Mouse (Mus musculus): ENCODE measurements around the gene Tubb4b.
A peak's percentile ranks its signal among the peaks of the same experiment; 100 is the strongest.

The Tubb4b gene

DNA sequence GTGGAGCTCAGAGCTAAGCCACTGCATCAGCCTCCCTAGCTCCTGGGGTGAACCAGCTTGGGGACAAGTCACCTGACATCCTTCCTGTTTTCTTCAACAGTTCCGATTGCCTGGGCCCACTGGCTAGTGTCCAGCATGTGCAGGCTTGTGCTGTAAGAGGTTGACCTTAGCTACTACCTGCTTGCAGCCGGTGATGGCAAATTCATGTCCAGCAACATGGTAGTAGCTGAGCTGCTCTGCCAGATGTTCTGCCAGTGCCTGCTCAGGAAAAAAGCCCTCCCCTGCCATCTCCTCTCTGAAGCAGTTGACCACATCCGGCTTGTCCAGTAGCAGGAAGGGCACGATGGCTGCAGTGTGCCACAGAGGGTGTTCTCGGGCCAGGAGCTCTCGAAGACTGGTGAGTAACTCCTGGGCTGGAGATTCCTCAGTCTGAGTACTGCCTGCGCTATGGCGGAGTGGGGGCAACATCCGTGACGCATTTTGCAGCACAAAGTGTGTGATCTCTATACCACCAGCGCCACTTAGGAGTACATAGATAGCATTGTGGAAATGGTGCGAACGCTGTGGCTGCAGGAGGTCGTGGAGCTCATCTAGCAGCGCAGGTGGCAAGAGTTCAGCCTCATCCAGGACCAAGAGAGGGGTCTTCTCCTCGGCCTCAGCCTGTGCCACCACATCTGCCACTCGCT, 29.9 kb downstream of the Tubb4b start:
- DNase-seq (ENCODE audit: extremely low read depth, insufficient read length, low spot score) = peak; percentile 65

DNA sequence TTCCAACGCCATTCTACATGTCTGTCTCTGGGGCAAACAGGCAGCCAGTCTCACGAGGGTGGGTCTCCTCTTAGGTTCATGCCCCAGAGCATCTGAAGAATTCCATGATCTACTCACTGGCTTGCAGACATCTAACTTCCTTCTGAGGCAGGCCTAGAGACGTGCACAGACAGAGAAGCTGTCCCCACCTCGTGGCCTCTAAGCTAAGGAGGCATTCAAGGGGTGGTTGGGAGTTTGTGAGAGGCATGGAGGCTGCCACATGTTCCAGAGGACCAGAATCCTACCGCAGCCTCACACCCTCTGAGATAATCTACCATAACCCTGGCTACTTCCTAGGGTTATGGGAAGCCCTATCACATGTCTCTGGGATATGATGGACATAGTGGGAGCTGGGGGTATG, 30.5 kb downstream of the Tubb4b start:
- no peak for DNase-seq (ENCODE audit: extremely low read depth, insufficient read length, low spot score)

DNA sequence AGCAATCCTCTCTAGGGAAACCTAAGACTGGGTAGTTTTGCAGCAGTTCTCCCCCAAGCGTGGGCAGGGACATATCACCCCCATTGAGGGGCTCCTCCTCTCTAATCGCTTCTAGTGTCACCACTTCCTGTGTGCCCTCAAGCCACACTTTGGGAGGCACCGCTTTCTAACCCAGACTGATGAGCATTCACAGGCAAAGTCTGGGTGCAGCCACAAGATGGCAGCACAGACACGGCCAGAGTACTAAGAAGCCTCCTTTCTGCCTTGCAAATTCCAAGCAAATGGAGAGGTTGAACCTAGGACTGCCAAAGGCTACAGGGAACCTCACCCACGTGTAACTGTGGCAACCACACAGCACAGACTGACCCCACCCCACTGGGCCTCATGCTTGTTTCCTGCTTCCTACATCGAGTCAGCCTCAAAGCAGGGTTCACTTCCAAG, 31.2 kb downstream of the Tubb4b start:
- DNase-seq (ENCODE audit: extremely low read depth, insufficient read length, low spot score) = peak; percentile 71

DNA sequence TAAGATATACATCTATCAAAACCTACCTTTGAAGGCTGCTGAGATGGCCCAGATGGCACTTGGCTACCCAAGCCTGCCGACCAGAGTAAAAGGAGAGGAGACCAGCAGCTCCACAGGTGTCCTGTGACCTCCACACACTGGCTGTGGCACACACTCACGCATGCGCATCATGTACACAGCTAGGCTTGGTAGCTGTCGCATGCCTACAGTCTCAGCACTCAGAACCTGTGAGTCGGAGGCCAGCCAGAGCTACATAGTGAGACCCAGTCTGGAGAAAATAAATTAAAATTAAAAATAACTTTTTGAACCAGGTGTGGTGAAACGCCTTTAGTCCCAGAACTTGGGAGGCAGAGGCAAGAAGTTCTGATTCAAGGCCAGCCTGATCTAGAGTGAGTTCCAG, 36.7 kb downstream of the Tubb4b start:
- no peak for DNase-seq (ENCODE audit: extremely low read depth, insufficient read length, low spot score)

DNA sequence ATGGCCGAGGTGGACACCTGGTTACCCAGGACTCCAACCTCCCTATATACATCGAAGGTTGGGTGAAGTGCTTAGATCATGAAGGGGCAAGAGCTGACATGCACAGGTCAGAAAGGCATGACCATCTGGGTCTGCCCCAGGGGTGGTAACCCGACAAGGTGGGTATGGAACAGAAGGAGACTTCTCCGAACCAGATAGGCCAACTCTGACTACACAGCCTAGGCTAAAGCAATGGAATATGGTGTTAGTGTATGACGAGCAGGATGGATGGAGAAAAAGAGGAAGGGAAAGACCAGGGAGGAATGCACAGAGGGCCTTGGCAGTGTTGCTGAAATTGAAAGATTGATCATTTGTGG, 37.9 kb downstream of the Tubb4b start:
- no peak for DNase-seq (ENCODE audit: extremely low read depth, insufficient read length, low spot score)

DNA sequence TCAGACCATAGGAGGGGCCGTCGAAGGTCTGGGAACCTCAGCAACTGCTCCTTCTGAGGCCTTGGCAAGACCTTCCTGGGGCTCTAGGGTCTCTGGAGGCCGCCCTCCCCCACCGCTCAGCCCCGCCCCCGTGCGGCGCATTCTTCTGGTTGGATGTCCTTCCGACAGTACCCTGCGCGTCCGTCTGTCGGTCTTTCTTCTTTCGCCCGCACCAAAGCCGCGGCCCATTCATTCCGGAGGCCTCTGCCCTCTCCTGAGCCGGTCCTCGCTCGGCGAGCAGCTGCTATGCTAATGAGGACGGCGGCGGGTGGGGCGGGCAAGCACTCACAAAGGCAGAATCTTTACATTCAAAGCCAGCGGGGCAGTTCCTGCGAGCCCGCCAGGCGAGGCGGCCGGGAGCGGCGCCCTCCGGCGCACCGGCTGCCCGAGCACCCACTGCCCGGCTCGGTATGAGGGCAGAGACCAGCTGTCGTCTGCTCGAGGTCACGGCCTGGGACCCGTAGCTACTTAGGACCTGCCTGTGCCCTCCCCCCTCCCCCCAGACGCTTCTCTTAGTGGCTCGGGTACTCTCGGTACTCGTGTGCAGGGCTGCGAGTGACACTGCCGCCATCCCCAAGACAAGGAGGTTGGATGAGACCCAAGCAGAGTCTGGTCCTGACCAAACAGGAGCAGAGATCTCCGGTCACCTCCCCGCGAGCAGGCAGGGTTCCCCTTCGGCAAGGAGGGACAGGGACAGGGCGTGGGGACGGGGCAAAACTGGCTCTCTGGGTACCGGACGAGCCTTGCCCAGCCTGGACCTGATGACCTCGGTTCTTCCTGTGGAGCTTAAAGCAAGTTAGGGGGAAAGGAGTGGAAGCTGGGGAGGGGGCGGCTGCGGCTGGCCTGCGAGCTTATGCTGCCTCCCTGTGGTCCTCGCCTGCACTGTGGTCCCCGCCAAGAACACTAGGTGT, 38.6 kb downstream of the Tubb4b start:
- peak; percentile 11 for DNase-seq (ENCODE audit: extremely low read depth, insufficient read length, low spot score)

DNA sequence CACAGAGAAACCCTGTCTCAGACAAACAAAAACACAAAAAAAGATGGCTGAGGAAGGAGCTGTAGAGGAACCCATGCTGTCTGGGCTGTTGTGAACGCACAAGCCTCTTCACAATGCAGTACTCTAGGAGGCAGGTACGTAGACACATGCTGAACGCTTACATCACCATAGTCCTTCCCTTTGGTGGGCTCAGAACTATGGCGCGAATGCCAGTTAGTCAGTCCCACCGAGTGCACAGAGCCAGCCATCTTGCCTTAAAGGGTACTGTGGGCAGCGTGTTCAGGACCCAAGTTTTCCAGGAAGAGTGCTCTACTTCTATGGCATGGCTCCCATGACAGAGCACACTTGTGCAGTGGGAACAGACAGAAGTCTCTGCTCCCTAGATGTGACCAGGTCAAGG, 40.0 kb downstream of the Tubb4b start:
- DNase-seq (ENCODE audit: extremely low read depth, insufficient read length, low spot score) = no peak

DNA sequence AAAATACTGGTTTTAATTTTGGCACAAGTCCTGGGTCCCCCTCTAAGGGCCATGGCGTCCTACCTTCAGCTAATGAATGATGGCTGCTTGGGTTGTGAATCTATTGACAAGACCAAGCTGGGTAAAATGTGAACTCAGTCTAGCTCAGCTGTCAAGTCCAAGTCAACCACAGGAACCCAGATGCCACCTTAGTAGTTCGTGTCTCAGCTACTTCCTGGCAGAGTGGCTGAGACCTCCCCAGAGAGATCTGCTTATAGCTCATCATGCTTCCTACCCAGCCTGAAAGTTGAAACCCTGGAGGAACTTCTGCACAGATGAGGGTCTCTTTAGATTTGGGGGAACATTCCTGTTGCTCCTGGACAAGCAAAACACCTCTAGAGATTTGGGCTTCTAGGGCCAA, 41.2 kb downstream of the Tubb4b start:
- DNase-seq (ENCODE audit: extremely low read depth, insufficient read length, low spot score) = no peak

DNA sequence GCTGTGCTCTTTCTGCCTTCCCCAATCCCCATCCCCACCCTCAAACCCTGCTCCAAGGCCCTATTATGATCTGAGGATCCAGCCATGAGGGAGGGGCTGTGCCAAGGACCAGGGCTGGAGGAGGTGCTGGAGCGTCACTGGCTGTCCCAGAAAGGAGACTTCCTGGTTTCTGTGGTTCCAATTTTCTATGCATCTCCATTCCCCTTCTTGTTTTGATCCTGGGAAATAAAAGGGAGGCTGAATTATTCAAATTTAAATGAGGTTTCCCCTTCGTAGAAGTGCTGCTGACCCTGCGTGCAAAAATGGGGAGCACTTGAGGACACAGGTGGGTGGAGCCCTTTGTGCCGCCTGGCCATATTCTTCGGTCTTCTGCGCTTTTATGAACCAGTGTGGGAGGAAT, 41.8 kb downstream of the Tubb4b start:
- no peak for DNase-seq (ENCODE audit: extremely low read depth, insufficient read length, low spot score)

DNA sequence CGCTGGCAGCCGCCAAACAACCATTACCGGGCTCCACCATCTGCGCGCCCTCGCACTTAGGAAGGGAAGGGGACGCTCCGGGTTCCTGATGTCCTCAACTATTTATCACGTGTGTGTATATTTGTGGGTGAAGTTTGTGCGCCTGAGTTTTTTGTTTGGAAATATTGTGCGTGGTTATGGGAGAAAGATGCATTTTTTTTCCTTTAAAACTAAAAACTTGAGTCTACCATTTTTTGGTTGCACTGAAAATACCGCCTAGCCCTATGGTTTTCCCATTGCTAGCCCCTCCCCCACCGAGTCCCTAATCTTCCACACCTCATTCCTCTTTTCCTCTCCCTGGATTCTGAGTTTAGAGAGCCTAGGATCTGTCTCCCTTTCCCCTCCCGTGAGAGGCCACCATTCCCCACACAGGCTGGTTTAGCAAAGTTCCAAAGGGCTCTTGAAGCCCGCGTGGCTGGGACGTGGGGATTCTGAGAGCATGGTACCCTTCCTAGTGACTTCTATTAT, 42.6 kb downstream of the Tubb4b start:
- DNase-seq (ENCODE audit: extremely low read depth, insufficient read length, low spot score) = no peak

DNA sequence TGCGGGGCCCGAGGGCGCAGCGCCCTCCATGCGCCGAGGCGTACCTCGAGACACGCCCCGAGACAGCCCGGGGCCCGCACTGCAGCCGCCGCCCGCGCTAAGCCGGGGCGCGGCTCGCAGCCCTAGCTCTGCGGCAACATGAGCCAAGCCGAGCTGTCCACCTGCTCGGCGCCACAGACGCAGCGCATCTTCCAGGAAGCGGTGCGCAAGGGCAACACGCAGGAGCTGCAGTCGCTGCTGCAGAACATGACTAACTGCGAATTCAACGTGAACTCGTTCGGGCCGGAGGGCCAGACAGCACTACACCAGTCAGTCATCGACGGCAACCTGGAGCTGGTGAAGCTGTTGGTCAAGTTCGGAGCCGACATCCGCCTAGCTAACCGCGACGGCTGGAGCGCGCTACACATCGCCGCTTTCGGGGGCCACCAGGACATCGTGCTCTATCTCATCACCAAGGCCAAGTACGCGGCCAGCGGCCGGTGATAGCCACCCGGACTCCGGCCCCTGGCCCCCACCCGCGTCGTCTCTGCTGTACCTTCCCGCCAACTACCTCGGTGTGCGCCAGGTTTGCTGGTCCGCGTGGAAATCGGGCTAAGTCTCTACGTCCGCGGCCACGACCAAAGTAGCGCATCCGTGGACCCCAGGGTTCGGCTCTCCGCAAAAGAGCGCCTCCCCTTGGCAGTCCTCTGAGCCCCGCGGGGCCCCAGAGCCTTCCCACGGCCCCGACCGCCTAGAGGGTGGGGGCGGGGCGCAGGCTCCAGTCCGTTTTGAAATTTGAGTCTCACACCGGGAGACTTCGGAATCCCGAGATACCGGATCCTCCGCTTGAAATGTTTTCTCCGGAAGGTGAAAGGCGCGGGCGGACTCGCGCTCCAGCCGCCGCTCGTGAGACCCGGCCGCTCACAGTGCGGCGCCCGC, 43.3 kb downstream of the Tubb4b start:
- DNase-seq (ENCODE audit: extremely low read depth, insufficient read length, low spot score) = no peak

DNA sequence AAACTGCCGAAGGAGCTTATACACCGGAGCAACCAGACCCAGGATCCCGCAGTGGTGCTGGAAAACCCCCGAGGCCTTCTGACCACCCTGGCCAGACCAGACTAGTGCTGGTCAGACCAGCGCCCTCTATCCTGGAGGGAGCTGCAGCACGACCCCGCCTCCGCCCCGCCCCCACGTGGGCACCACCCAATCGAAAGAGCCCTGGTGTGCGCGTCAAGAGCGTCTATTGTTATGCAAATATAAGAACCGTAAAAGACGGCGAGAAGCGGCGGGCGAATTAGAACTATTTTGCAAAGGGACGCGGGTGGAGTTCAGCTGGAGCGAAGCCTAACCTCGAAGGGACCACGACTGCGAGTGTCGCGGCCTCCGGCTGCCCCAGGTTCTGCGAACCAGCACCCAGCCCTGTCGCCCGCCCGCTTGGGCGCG, 44.0 kb downstream of the Tubb4b start, which contains the start of gene Nrarp:
TSS of gene Nrarp (plus strand) at position 281 of the 426 bp plus-strand sequence.
- no peak for DNase-seq (ENCODE audit: extremely low read depth, insufficient read length, low spot score)

DNA sequence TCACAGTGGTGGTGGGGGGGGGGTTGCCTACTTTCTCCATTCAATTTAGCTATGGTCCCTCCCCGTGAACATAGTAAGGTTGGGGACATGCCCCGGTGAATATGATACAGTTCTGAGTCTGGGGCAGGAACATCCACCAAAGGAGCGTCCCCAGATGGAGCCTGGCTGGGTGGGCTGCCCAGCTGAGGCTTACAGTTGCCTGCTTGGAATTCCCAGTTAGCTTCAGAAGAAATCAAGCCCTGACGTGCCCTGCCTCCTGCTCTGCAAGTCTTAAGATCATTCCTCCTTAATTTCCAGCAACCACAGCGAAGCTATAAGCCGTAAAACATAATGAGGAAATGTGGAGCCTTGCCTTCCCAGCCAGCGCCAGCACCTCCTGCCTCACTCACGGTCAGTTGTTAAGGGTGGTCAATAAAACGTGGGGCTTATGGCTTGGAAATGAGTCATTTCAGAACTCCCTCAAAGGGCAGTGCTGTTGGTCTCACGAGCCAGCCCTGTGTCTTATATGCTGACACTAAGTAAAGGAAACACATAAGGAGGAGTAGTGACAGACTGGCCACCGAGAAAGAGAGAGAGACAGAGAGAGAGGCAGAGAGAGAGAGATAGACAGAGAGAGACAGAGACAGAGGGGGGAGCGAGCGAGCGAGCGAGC, 44.8 kb downstream of the Tubb4b start:
- DNase-seq (ENCODE audit: extremely low read depth, insufficient read length, low spot score) = no peak

DNA sequence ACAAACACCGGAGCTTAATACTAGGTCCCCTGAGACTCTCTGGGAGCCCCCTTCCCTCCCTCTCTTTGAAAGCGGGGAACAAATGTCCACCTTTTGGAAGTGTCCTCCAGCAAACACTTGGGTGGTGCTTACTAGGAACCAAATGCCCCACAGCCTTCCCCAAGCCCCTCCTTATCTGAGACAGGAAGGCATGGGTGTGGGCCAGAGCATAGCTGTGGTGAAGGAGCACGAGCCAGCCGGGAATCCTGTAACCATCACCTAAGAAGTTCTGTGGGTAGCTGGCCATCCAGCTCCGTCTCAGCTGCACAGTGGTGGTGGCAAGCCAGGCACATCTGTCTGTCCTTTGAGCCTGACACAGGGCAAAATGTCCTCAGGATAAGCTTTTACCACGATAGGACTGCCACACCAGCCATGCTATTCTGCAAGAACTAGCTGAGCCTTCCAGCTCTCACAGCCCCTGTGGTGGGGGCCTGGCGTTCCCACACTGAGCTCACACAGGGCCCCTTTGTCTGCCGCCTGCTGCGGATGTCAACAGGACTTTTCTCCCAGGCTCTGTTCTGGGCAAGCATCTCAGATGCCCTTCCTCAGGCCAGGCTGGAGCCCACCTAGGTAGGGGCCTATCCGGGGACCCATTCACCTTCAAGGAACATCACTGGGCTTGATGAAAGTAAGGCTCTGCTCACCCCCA, 46.1 kb downstream of the Tubb4b start:
- no peak for DNase-seq (ENCODE audit: extremely low read depth, insufficient read length, low spot score)

DNA sequence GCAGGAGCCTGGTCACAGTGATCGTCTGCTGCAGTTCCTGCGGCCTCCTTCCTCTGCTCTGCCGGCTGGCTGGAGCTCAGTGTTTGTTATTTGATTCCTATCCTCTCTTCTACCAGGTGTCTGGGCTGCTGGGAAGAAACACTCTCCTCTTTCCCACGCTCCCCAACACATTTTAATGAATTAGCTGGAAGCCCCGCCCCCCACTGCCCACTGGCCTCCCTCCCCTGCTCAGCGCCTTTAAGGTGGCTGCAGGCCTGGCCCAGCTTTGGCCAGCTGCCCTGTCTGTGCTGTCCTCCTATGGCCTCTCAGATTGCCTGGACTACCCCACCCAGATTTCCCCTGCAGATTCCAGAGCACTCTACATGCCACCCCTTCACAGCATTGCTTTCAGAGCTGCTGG, 46.8 kb downstream of the Tubb4b start:
- peak; percentile 22 for DNase-seq (ENCODE audit: extremely low read depth, insufficient read length, low spot score)

DNA sequence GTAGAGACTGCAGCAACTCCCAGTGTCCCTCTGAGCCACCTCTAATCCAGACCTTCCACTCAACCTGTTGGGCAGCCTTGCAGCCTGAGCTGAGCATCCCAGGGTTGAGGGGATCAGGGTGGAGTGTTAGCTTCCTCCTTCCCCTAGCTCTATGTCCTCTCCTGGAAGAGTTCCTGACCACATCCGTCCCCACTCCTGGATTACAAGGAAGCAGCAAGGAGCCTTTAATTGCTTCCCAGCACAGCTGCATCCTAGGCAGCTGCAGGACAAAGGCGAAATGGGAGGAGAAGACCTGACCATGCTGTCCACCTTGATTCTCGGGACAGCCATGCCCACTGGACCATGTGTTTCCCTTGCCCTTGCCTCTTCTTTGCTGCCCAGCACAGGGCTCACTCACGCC, 47.4 kb downstream of the Tubb4b start:
- no peak for DNase-seq (ENCODE audit: extremely low read depth, insufficient read length, low spot score)

DNA sequence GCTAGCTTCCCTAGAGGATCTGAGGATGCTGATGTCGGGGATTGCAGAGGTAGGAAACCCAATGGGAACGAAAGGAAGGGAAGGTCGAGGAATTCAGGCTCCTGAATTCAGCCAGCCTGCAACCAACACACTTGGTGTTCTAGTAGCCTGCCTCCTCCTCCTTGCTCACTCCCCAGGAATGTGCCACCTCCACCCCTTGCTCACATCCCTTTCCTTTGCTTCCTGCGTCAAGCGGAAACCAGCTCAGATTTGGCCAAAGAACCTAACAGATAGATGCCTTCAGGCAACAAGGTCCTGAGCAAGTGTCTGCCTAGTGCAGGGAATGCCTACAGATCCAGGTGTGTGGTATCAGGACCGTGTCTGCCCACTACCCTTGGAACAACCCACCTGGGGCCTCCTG, 47.9 kb downstream of the Tubb4b start:
- peak; percentile 63 for DNase-seq (ENCODE audit: extremely low read depth, insufficient read length, low spot score)

DNA sequence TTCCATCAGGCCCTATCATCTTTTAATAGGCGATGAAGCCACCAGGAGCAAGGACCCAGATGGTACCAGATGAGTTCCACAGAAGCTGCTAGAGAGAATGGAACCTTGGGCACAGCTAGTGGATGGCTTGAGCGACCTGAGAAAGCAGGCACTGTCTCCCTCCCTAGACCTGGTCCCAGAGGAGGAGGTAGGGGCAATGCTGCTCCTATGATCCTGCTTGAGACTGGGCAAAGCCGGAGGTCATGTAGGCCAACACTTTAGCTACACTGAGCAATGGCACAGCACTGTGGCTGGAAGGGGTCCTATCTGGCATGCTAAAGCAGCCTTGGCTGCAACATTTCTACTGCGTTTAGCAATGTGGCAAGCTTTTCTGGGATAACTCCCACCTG, 48.8 kb downstream of the Tubb4b start:
- DNase-seq (ENCODE audit: extremely low read depth, insufficient read length, low spot score) = no peak

DNA sequence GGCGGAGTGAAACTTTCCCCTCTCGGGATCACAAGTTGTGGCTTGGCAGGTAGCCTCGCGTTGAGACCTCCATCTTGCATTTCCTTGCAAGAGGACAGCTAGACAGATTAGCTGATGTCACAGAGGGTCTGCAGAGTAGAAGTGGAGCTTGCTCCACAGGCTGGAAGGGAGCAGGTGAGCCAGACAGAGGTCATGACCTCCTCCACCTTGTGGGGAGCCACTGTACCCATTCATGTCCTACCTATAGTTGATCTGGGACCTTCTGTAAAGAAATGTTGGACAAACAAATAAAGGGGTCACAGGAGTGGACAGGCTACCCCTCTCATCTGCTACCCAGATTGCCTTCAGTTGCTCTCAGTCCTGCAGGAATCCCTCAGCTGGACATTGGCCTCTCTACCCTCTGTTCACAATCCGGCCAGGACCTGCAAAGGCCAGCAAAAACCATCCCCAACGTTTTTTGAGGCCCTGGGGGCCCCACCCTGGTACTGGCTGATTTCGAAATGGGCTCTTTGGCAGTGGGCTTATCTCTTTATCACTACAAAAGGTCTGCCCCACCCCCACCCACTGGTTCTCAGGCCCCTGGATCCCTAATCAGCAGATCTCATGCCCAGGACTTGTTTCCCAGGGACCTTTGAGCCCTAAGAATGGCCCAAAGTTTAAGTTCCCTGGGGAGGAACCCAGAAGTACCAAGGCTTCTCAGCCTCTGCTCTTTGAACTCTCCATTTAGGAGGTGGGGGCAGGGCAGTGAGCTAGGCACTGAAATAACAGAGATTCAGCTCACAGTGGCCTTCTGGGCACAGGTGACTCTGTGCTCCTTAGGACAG, 49.4 kb downstream of the Tubb4b start:
- DNase-seq (ENCODE audit: extremely low read depth, insufficient read length, low spot score) = no peak
